Mouse (Mus musculus) cortical plate, adult 2 months (tissue): ENCODE measurements around the gene Nprl3.
"Not testable (repeated sequence)": the region's sequence is repeated elsewhere in the genome, so short reads cannot be mapped to it uniquely, and the experiment has no call there.

ENCODE experiments used
- CTCF ChIP-seq: fragments of 200-500 bp; IDR thresholded peaks from 2 replicates; pipeline ENCODE4 v1.5.1; 2011; ENCODE audit warnings: mild to moderate bottlenecking, control low read depth, low read length; ENCODE audit not compliant: insufficient read depth; ENCODE audit errors: extremely low read depth
- POLR2A ChIP-seq: fragments of 200-500 bp; IDR thresholded peaks from 2 replicates; pipeline ENCODE4 v1.6.1; 2011; ENCODE audit warnings: mild to moderate bottlenecking, low read length, control low read depth; ENCODE audit not compliant: insufficient read depth; ENCODE audit errors: extremely low read depth

- not testable (repeated sequence) for TF ChIP-seq POLR2A, CTCF
Measured at GRCm38 (mm10) chr11:32283091-32283777, 15.7 kb upstream of the Nprl3 start, which contains the start of gene Hba-a1.
